Mouse (Mus musculus) mouse trophoblast stem cell (cell line): Measurements from ENCODE around the gene Cers2.
"Not testable (repeated sequence)": the region's sequence is repeated elsewhere in the genome, so short reads cannot be mapped to it uniquely, and the experiment has no call there.

ENCODE experiments used
- in situ Hi-C, 2 experiments: fragments of 300-500 bp; cut with MseI, MboI; formaldehyde crosslinking; loops; 2 replicates in 1 of 2; 3 replicates in 1 of 2; pipeline ENCODE4 v1.15.1; 2025

Gene Cers2

GRCm38 (mm10) chr3:95317414-95318080 is 3.0 kb downstream of the Cers2 start:
- in situ Hi-C loops = no loop called here

- in situ Hi-C loops = no loop called here
Measured at GRCm38 (mm10) chr3:95318548-95318947, 4.0 kb downstream of the Cers2 start.

GRCm38 (mm10) chr3:95319110-95319509 is 4.5 kb downstream of the Cers2 start:
- in situ Hi-C loops = no loop called here

DNA sequence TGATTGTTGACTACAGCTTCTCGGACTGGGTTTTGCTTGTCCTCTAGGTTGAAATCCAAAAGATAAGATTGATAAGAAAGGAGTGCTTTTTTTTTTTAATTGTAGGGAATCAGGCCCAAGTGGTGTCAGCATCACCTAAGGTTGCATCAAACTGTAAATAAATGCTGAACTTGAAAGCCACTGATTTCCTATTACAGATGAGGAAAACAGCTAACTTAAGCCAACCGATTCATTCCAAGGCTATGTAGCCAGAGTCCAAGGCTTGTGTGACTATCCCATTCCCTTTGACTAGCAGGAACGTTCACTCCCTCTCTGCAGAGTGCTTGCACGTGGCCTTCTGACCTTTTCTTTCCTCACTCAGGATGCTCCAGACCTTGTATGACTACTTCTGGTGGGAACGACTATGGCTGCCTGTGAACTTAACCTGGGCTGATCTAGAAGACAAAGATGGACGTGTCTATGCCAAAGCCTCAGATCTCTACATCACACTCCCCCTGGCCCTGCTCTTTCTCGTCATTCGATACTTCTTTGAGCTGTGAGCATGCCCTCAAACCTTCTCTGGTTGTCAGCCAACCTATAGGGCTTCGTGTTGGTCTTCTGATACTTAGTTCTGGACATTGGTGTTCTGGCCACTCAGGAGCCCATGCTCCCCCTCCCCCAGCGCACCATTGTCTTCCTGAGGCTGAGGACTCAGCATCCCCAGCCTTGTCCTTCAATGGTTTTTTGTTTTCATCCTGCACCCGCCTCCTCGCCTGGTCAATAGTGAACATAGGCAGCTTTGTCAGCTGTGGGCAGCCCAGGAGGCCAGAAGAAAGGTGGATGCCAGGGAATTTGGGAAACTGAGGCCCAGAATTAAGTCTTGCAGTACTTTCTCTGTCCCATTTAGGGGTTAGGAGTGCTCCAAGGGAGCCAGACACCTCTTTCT is 5.4 kb downstream of the Cers2 start:
- in situ Hi-C loops = no loop called here

DNA sequence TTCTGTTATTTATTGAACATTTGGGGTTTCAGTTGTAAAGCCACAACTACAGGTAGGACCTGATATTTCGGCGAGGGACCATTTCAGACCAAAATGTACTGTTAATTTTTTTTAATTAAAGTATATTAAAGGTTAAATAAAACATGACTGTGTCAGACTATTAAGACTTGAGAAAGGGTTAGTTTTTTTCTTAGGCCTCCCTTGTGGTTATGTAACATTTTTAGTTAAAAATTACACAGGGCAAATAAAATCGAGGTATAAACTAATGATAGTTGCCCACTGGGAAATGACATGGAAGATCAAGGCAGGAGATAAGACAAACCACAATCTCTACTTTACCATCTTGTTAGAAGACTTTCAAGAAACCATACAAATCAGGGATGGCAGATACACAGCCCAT is 8.8 kb downstream of the Cers2 start:
- in situ Hi-C loops = no loop called here

GRCm38 (mm10) chr3:95324454-95325144 is 10.0 kb downstream of the Cers2 start:
- in situ Hi-C loops = no loop called here

DNA sequence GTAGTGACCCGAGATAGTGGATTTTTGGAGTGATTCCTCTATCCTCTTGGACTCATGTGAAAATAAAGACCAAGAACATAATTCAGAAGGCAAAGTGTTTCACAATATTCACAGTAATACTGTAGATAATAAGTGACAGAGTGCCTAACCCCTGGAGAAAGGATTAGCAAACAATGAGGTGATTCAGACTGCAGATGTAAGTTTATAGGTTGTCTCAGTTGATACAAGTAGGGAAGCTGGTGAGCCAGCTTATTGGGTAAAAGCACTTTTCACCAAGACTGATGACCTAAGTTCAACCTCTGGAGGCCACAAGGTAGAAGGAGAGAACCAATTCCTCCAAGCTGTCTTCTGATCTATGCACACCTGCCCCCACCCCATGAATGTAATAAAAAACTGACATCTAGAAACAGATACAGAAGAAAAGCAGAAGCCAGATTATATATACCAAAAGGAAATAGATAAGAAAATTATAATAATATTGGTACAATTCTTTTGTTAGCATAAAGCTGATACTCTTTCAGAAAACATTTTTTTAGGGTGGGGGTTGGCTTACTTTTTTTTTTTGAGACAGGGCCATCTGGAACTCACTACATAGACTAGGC is 14.3 kb downstream of the Cers2 start:
- in situ Hi-C loops = no loop called here

- in situ Hi-C loops = no loop called here
Measured at GRCm38 (mm10) chr3:95331528-95331927, 16.9 kb downstream of the Cers2 start.

DNA sequence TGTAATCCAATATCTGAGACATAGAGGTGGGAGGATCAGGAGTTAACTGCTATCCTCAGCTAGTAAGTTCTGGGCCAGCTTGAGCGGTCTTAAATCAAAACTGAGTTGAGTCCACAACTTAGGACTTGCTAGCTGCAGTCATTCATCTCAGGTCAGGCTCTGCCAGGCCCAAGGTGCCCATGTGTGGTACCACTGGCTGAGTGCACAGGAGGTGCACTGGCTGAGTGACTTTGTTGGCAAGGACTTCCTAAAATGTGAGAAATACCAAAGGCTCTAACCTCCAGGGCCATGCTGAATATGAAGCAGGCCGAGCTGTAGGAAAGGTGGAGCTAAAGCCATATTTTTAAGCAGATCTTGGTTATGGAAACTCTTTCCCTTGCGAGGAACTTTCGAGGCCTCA is 22.8 kb downstream of the Cers2 start:
- in situ Hi-C loops = no loop called here

- in situ Hi-C loops = no loop called here
Measured at GRCm38 (mm10) chr3:95338251-95338650, 23.7 kb downstream of the Cers2 start.

GRCm38 (mm10) chr3:95343356-95344000 is 28.9 kb downstream of the Cers2 start:
- in situ Hi-C loops = not testable (repeated sequence)

GRCm38 (mm10) chr3:95346454-95346853 is 31.9 kb downstream of the Cers2 start:
- in situ Hi-C loops = no loop called here

GRCm38 (mm10) chr3:95348343-95348742 is 33.8 kb downstream of the Cers2 start:
- in situ Hi-C loops = not testable (repeated sequence)

DNA sequence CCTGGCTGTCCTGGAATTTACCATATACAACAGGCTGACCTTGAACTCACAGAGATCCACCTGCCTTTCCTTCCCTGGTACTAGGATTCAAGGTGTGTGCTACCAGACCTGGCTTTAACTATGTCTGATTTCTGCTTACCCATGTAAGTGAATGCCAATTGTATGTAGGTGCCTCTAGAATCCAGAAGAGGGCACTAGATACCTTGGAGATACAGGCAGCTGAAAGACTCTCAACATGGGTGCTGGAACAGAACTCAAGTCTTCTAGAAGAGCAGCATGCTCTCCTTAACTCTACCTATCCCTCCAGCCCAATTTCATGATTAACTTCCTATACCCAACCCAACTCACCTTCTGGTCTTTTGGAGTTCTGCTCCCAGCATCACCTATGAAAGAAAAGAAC is 34.9 kb downstream of the Cers2 start:
- in situ Hi-C loops = no loop called here

GRCm38 (mm10) chr3:95355911-95356544 is 41.4 kb downstream of the Cers2 start:
- in situ Hi-C loops = not testable (repeated sequence)

GRCm38 (mm10) chr3:95356701-95357449 is 42.3 kb downstream of the Cers2 start, which contains the start of gene Setdb1:
Setdb1 (minus strand) TSS chr3:95357202.
- in situ Hi-C loops = not testable (repeated sequence)

DNA sequence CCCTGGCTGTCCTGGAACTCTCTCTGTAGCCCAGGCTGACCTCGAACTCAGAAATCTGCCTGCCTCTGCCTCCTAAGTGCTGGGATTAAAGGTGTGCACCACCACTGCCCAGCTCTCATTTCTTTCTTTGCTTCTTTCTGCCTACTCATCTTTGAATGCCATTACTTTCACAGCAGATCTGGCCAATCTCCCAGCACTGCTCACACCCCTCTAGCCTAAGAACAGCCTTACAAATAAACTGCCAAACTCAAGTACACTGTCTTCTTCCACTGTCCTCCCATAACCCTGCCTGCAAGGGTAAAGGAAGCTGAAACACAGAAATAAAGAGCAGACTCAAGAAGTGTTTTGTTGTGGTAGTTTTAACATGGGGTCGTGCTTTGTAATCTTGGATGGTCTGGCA is 43.2 kb downstream of the Cers2 start:
- in situ Hi-C loops = no loop called here

DNA sequence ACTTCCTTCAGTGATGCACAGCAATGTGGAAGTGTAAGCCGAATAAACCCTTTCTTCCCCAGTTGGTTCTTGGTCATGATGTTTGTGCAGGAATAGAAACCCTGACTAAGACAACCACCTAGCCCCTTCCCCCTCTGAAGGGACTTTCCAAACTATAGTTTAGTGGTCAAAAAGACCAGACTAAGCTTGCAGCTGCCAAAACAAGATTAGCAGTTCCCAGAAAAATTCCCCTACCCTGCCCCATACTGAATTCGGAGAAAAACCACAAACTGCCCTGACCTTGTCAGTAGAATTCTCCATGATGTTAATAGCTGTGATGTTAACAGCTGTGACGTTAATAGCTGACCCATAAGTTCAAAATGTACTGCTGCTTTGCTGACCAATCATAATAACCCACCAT is 45.7 kb downstream of the Cers2 start:
- in situ Hi-C loops = not testable (repeated sequence)

DNA sequence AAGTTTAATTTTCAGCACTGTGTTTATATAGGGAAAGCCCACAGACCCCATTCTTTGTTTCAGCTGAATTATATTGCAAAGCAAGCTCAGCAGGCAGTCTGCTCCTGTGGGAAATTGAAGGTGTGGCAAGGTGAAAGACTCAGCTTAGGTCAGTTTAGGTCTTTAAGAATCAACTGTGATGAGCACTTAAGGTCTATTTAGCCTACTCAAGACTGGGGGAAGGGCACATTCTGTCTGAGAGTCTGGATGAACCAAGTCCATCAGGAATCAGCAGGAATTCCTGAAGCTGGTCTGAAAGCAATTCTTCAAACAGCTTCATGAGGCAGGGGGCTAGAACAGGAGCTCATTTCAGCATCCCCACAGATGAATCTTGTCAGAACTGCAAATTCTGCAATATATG is 55.5 kb downstream of the Cers2 start:
- in situ Hi-C loops = loop anchor here in 1 of 2 experiments (5.0 kb wide), 1 partner anchor 42 kb away; no protein-coding TSS in a partner anchor
